Mouse (Mus musculus): ENCODE data around the gene Nup210l. TPM values are rescaled to one million over a fixed set of nuclear protein-coding genes. Genes with fewer than 3 reads are reported as not detected.
A peak's percentile ranks its signal among the peaks of the same experiment; 100 is the strongest.

Gene Nup210l
- polyA plus RNA-seq, 1 experiment from 2014 or later: 0.36 TPM

- peak overlapping the region; percentile 90 for H3K4me3 ChIP-seq (ENCODE audit: low read length)
- H3K36me3 ChIP-seq (ENCODE audit: insufficient read depth, low read length): peaks cover 56% of the 10 kb centered on the region
- H3K27me3 ChIP-seq (ENCODE audit: insufficient read depth, low read length): no peaks in the 10 kb centered on the region
- WGBS: 72% methylated on average over 13 of the region's 13 CpGs
- peaks cover 24% of the 10 kb centered on the region for H3K4me1 ChIP-seq (ENCODE audit: insufficient read depth, low read length)
- no peak for ATAC-seq (ENCODE audit: low FRiP score, low TSS enrichment)
- H3K4me2 ChIP-seq (replicated peaks; ENCODE audit: low read depth, low read length): peak overlapping the region; percentile 99
- peak overlapping the region; percentile 91 for H3K9ac ChIP-seq (replicated peaks; ENCODE audit: low read length)
- H3K27ac ChIP-seq (ENCODE audit: low read length): 0 out of 2 replicates have a peak overlapping the region, but pooled peaks have one; percentile 5
- H3K9me3 ChIP-seq (ENCODE audit: low read length): no peaks in the 10 kb centered on the region
Measured at GRCm38 (mm10) chr3:90211475-90212398, 107.8 kb downstream of the Nup210l start.

GRCm38 (mm10) chr3:90212723-90213122 lies 108.8 kb downstream of the Nup210l start:
- ATAC-seq (ENCODE audit: low FRiP score, low TSS enrichment): no peak
- no peaks in the 10 kb centered on the region for H3K9me3 ChIP-seq (ENCODE audit: low read length)
- H3K36me3 ChIP-seq (ENCODE audit: insufficient read depth, low read length): peaks cover 49% of the 10 kb centered on the region
- H3K9ac ChIP-seq (replicated peaks; ENCODE audit: low read length): peak overlapping the region; percentile 91
- H3K27me3 ChIP-seq (ENCODE audit: insufficient read depth, low read length): no peaks in the 10 kb centered on the region
- peak overlapping the region; percentile 90 for H3K4me3 ChIP-seq (ENCODE audit: low read length)
- peaks cover 24% of the 10 kb centered on the region for H3K4me1 ChIP-seq (ENCODE audit: insufficient read depth, low read length)
- H3K4me2 ChIP-seq (replicated peaks; ENCODE audit: low read depth, low read length): peak overlapping the region; percentile 99
- 8% methylated on average over 5 of the region's 5 CpGs for WGBS
- H3K27ac ChIP-seq (ENCODE audit: low read length): peak overlapping the region; percentile 91; the same call in 1 of the 2 replicates

GRCm38 (mm10) chr3:90213377-90213866 lies 109.5 kb downstream of the Nup210l start, which contains the start of the genes Rps27 and Rab13:
Gene Rps27 (minus strand): TSS chr3:90213651.
Gene Rab13 (plus strand): TSS chr3:90213695.
- Histone ChIP-seq H3K4me2 (replicated peaks; ENCODE audit: low read depth, low read length) (peak within 1 kb of the TSS; percentile 99), H3K36me3 (ENCODE audit: insufficient read depth, low read length) (peaks cover 42% of the 10 kb centered on the region), H3K4me1 (ENCODE audit: insufficient read depth, low read length) (peaks cover 24% of the 10 kb centered on the region), H3K9ac (replicated peaks; ENCODE audit: low read length) (peak within 1 kb of the TSS; percentile 91), H3K9me3 (ENCODE audit: low read length) (no peaks in the 10 kb centered on the region), H3K27me3 (ENCODE audit: insufficient read depth, low read length) (no peaks in the 10 kb centered on the region), H3K27ac (ENCODE audit: low read length) (peak within 1 kb of the TSS; percentile 91), H3K4me3 (ENCODE audit: low read length) (peak within 1 kb of the TSS; percentile 90)
- peak; percentile 95 for ATAC-seq (ENCODE audit: low FRiP score, low TSS enrichment)
- under 1% methylated on average over 42 of the region's 42 CpGs for WGBS

GRCm38 (mm10) chr3:90213956-90214684 lies 110.2 kb downstream of the Nup210l start:
- H3K4me2 ChIP-seq (replicated peaks; ENCODE audit: low read depth, low read length): peak overlapping the region; percentile 70
- H3K9me3 ChIP-seq (ENCODE audit: low read length): no peaks in the 10 kb centered on the region
- peak overlapping the region; percentile 91 for H3K9ac ChIP-seq (replicated peaks; ENCODE audit: low read length)
- peak overlapping the region; percentile 68; the same call in 1 of the 2 replicates for H3K27ac ChIP-seq (ENCODE audit: low read length)
- no peaks in the 10 kb centered on the region for H3K27me3 ChIP-seq (ENCODE audit: insufficient read depth, low read length)
- 14% methylated on average over 12 of the region's 12 CpGs for WGBS
- H3K4me1 ChIP-seq (ENCODE audit: insufficient read depth, low read length): peaks cover 24% of the 10 kb centered on the region
- H3K4me3 ChIP-seq (ENCODE audit: low read length): peak overlapping the region; percentile 90
- peak; percentile 64; the same call in 1 of the 2 replicates for ATAC-seq (ENCODE audit: low FRiP score, low TSS enrichment)
- H3K36me3 ChIP-seq (ENCODE audit: insufficient read depth, low read length): peaks cover 35% of the 10 kb centered on the region

GRCm38 (mm10) chr3:90215825-90216380 lies 112.0 kb downstream of the Nup210l start:
- H3K9ac ChIP-seq (replicated peaks; ENCODE audit: low read length): no peak overlapping the region
- peaks cover 17% of the 10 kb centered on the region for H3K36me3 ChIP-seq (ENCODE audit: insufficient read depth, low read length)
- WGBS: 56% methylated on average over 1 of the region's 1 CpGs
- ATAC-seq (ENCODE audit: low FRiP score, low TSS enrichment): no peak
- H3K27me3 ChIP-seq (ENCODE audit: insufficient read depth, low read length): no peaks in the 10 kb centered on the region
- no peak overlapping the region for H3K4me3 ChIP-seq (ENCODE audit: low read length)
- peaks cover 24% of the 10 kb centered on the region for H3K4me1 ChIP-seq (ENCODE audit: insufficient read depth, low read length)
- H3K9me3 ChIP-seq (ENCODE audit: low read length): no peaks in the 10 kb centered on the region
- no peak overlapping the region for H3K4me2 ChIP-seq (replicated peaks; ENCODE audit: low read depth, low read length)
- no peak overlapping the region for H3K27ac ChIP-seq (ENCODE audit: low read length)

- 9% methylated on average over 6 of the region's 6 CpGs for WGBS
- Histone ChIP-seq H3K4me1 (ENCODE audit: insufficient read depth, low read length) (peaks cover 20% of the 10 kb centered on the region), H3K9me3 (ENCODE audit: low read length) (no peaks in the 10 kb centered on the region), H3K4me2 (replicated peaks; ENCODE audit: low read depth, low read length) (peak overlapping the region; percentile 68), H3K4me3 (ENCODE audit: low read length) (peak overlapping the region; percentile 55), H3K27ac (ENCODE audit: low read length) (peak overlapping the region; percentile 90), H3K9ac (replicated peaks; ENCODE audit: low read length) (peak overlapping the region; percentile 71), H3K27me3 (ENCODE audit: insufficient read depth, low read length) (no peaks in the 10 kb centered on the region), H3K36me3 (ENCODE audit: insufficient read depth, low read length) (peaks cover 12% of the 10 kb centered on the region)
- ATAC-seq (ENCODE audit: low FRiP score, low TSS enrichment): peak; percentile 17; the same call in 1 of the 2 replicates
Measured at GRCm38 (mm10) chr3:90220088-90220487, 116.2 kb downstream of the Nup210l start.

GRCm38 (mm10) chr3:90220531-90220951 lies 116.6 kb downstream of the Nup210l start:
- Histone ChIP-seq H3K9me3 (ENCODE audit: low read length) (no peaks in the 10 kb centered on the region), H3K4me2 (replicated peaks; ENCODE audit: low read depth, low read length) (peak overlapping the region; percentile 68), H3K4me1 (ENCODE audit: insufficient read depth, low read length) (peaks cover 20% of the 10 kb centered on the region), H3K9ac (replicated peaks; ENCODE audit: low read length) (peak overlapping the region; percentile 71), H3K4me3 (ENCODE audit: low read length) (peak overlapping the region; percentile 55), H3K27ac (ENCODE audit: low read length) (peak overlapping the region; percentile 90), H3K27me3 (ENCODE audit: insufficient read depth, low read length) (no peaks in the 10 kb centered on the region), H3K36me3 (ENCODE audit: insufficient read depth, low read length) (peaks cover 17% of the 10 kb centered on the region)
- WGBS: 1% methylated on average over 19 of the region's 20 CpGs
- ATAC-seq (ENCODE audit: low FRiP score, low TSS enrichment): peak; percentile 93

GRCm38 (mm10) chr3:90221123-90221522 lies 117.2 kb downstream of the Nup210l start:
- no peak for ATAC-seq (ENCODE audit: low FRiP score, low TSS enrichment)
- no peaks in the 10 kb centered on the region for H3K9me3 ChIP-seq (ENCODE audit: low read length)
- peaks cover 23% of the 10 kb centered on the region for H3K36me3 ChIP-seq (ENCODE audit: insufficient read depth, low read length)
- H3K27ac ChIP-seq (ENCODE audit: low read length): peak overlapping the region; percentile 90; the same call in 1 of the 2 replicates
- H3K4me1 ChIP-seq (ENCODE audit: insufficient read depth, low read length): peaks cover 20% of the 10 kb centered on the region
- peak overlapping the region; percentile 55 for H3K4me3 ChIP-seq (ENCODE audit: low read length)
- WGBS: 20% methylated on average over 5 of the region's 5 CpGs
- H3K4me2 ChIP-seq (replicated peaks; ENCODE audit: low read depth, low read length): peak overlapping the region; percentile 68
- peak overlapping the region; percentile 71 for H3K9ac ChIP-seq (replicated peaks; ENCODE audit: low read length)
- no peaks in the 10 kb centered on the region for H3K27me3 ChIP-seq (ENCODE audit: insufficient read depth, low read length)

- no peak for ATAC-seq (ENCODE audit: low FRiP score, low TSS enrichment)
- no peaks in the 10 kb centered on the region for H3K9me3 ChIP-seq (ENCODE audit: low read length)
- no peak overlapping the region for H3K9ac ChIP-seq (replicated peaks; ENCODE audit: low read length)
- H3K27ac ChIP-seq (ENCODE audit: low read length): no peak overlapping the region
- H3K4me2 ChIP-seq (replicated peaks; ENCODE audit: low read depth, low read length): 0 out of 2 replicates have a peak overlapping the region, but pooled peaks have one; percentile 6
- H3K36me3 ChIP-seq (ENCODE audit: insufficient read depth, low read length): peaks cover 24% of the 10 kb centered on the region
- 76% methylated on average over 4 of the region's 4 CpGs for WGBS
- peaks cover 20% of the 10 kb centered on the region for H3K4me1 ChIP-seq (ENCODE audit: insufficient read depth, low read length)
- H3K27me3 ChIP-seq (ENCODE audit: insufficient read depth, low read length): no peaks in the 10 kb centered on the region
- no peak overlapping the region for H3K4me3 ChIP-seq (ENCODE audit: low read length)
Measured at GRCm38 (mm10) chr3:90222455-90222854, 118.5 kb downstream of the Nup210l start.

Data from kidney, embryonic 16.5 days (tissue).